In the genomic region with DNA sequence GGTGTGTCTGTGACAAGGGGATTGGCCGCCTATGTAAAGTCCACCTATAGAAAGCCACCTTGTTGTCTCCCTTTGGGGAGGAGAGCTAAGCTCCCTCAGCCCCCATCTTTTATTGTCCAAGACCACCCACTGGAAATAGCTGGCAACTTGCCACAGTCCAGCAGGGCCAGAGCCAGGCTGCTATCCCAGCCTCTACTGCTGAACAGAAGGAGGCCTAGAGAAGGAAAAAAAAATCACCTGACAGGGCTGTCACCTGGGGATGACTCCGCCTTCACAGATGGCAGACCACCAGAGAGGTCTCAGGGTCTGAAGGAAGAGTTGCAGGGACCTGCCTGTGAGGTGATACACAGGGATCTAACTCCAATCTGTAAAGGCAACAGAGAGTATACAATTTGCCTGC, we compare ENCODE assay signal across 9 mouse cellular contexts. TPM values are rescaled to one million over a fixed set of nuclear protein-coding genes. Genes with fewer than 3 reads are reported as not detected.
DNase-seq lines count a peak whose midpoint lies in the region; ATAC-seq and TF ChIP-seq lines count a peak whose summit lies in the region.
"Had no signal": no experiment of that assay in that cellular context is flagged by ENCODE, and none has a peak within 500 bp of the region (broad histone marks: within the 10 kb centered on the region; RNA-seq: fewer than 3 reads in every experiment).

No protein-coding gene starts in this region.

- H3K4me3 ChIP-seq in gastrocnemius, adult 2 months = no peak overlapping the region
- no peak overlapping the region for H3K4me3 ChIP-seq in embryonic facial prominence, embryonic 14.5 days (ENCODE audit: low read depth, low read length)
- no peak overlapping the region for H3K4me3 ChIP-seq in limb, embryonic 12.5 days (replicated peaks)
- H3K4me3 ChIP-seq in lung, postnatal 0 days (ENCODE audit: low read depth, low read length) = no peak overlapping the region

- no peaks in the 10 kb centered on the region for H3K9me3 ChIP-seq in embryonic facial prominence, embryonic 14.5 days (ENCODE audit: control insufficient read depth, low read length)
- no peaks in the 10 kb centered on the region for H3K9me3 ChIP-seq in limb, embryonic 12.5 days
- H3K9me3 ChIP-seq in lung, postnatal 0 days (ENCODE audit: low read length) = no peaks in the 10 kb centered on the region

- peak overlapping the region; percentile 4 for H3K4me2 ChIP-seq in embryonic facial prominence, embryonic 14.5 days (ENCODE audit: low read depth, low read length)
- H3K4me2 ChIP-seq in limb, embryonic 12.5 days = peak overlapping the region; percentile 40
- H3K4me2 ChIP-seq in lung, postnatal 0 days (replicated peaks; ENCODE audit: low read depth, low read length) = no peak overlapping the region

- no peak for TF ChIP-seq CTCF in gastrocnemius, adult 2 months (IDR thresholded peaks at IDR 0.05)
- no peak for TF ChIP-seq CTCF in lung, postnatal 0 days (IDR thresholded peaks at IDR 0.05)

- no peaks in the 10 kb centered on the region for H3K27me3 ChIP-seq in embryonic facial prominence, embryonic 14.5 days (replicated peaks; ENCODE audit: control insufficient read depth, insufficient read depth, low read length)
- no peaks in the 10 kb centered on the region for H3K27me3 ChIP-seq in limb, embryonic 12.5 days
- no peaks in the 10 kb centered on the region for H3K27me3 ChIP-seq in lung, postnatal 0 days (replicated peaks; ENCODE audit: insufficient read depth, low read length)

- 74% methylated on average over 2 of the region's 2 CpGs for WGBS in embryonic facial prominence, embryonic 14.5 days
- WGBS in limb, embryonic 12.5 days = 69% methylated on average over 2 of the region's 2 CpGs
- 73% methylated on average over 2 of the region's 2 CpGs for WGBS in lung, postnatal 0 days

- intact Hi-C loops in gastrocnemius, adult 2 months (cut with DNase I) = no loop called here
- intact Hi-C loops in gastrocnemius, postnatal 36 days (cut with DNase I) = no loop called here

- TF ChIP-seq EP300 in lung, postnatal 0 days (IDR thresholded peaks at IDR 0.05) = no peak

- H3K27ac ChIP-seq in gastrocnemius, adult 2 months = peak overlapping the region; percentile 20; the same call in 1 of the 2 replicates
- peak overlapping the region; percentile 46 for H3K27ac ChIP-seq in embryonic facial prominence, embryonic 14.5 days (replicated peaks; ENCODE audit: low read depth, low read length)
- H3K27ac ChIP-seq in limb, embryonic 12.5 days = peak overlapping the region; percentile 64
- H3K27ac ChIP-seq in lung, postnatal 0 days (ENCODE audit: low read length) = no peak overlapping the region

- no peak for DNase-seq in gastrocnemius, adult 2 months
- DNase-seq in gastrocnemius, postnatal 36 days = no peak
- DNase-seq in embryonic facial prominence, embryonic 14.5 days (ENCODE audit: low spot score) = no peak
- DNase-seq in lung, postnatal 0 days (ENCODE audit: low spot score) = no peak
- DNase-seq in B cell, adult 2 months = no peak

- H3K36me3 ChIP-seq in embryonic facial prominence, embryonic 14.5 days (ENCODE audit: control insufficient read depth, insufficient read depth, low read length) = peaks cover 23% of the 10 kb centered on the region
- peaks cover 42% of the 10 kb centered on the region for H3K36me3 ChIP-seq in limb, embryonic 12.5 days
- H3K36me3 ChIP-seq in lung, postnatal 0 days (ENCODE audit: insufficient read depth, low read length) = no peaks in the 10 kb centered on the region

- H3K4me1 ChIP-seq in embryonic facial prominence, embryonic 14.5 days (ENCODE audit: control insufficient read depth, insufficient read depth, low read length) = peaks cover 66% of the 10 kb centered on the region
- peaks cover 83% of the 10 kb centered on the region for H3K4me1 ChIP-seq in limb, embryonic 12.5 days (replicated peaks)
- peaks cover 3% of the 10 kb centered on the region; the same call in 1 of the 2 replicates for H3K4me1 ChIP-seq in lung, postnatal 0 days (ENCODE audit: insufficient read depth, low read depth, low read length)

- ATAC-seq in cerebellum, adult (ENCODE audit: insufficient number of reproducible peaks, low FRiP score, low TSS enrichment) = peak; percentile 61; the same call in 1 of the 2 replicates
- ATAC-seq in embryonic facial prominence, embryonic 14.5 days (ENCODE audit: low read depth) = no peak; the same call in 1 of the 2 replicates
- no peak for ATAC-seq in limb, embryonic 12.5 days (ENCODE audit: insufficient number of reproducible peaks, insufficient read depth, low FRiP score, low TSS enrichment, low read depth)
- no peak for ATAC-seq in activated CD4-positive, CD25-positive, alpha-beta regulatory T cell, adult 4 months
- ATAC-seq in lung, postnatal 0 days = no peak
- ATAC-seq: inflammation-experienced regulatory T-cells, adult 6 months had no signal

- H3K9ac ChIP-seq in embryonic facial prominence, embryonic 14.5 days (ENCODE audit: low read depth, low read length) = no peak overlapping the region
- peak overlapping the region; percentile 14; the same call in 1 of the 2 replicates for H3K9ac ChIP-seq in limb, embryonic 12.5 days (replicated peaks)
- H3K9ac ChIP-seq in lung, postnatal 0 days (replicated peaks; ENCODE audit: low read depth) = no peak overlapping the region

RNA-seq across cellular contexts. Expression of a gene that starts 6.7 kb away (rescaled TPM):
- 1 to 10 TPM; 2.6 to 5.0 TPM for total RNA-seq in gastrocnemius, adult 2 months (2021)
- 1 to 10 TPM; 3.7 to 3.8 TPM for total RNA-seq in gastrocnemius, postnatal 36 days (2021)
- 34.8 and 43.6 TPM in 2 replicates for polyA plus RNA-seq in embryonic facial prominence, embryonic 14.5 days (2014; fragmentation: Nextera tagmentation; extraction: Ambion mirVana)
- polyA plus RNA-seq in limb, embryonic 12.5 days (2016; fragmentation: Nextera tagmentation; extraction: Ambion mirVana) = 43.1 and 50.8 TPM in 2 replicates
- under 1 TPM; 0.09 to 0.10 TPM for polyA plus RNA-seq in activated CD4-positive, CD25-positive, alpha-beta regulatory T cell, adult 4 months (2017; shearing (Covaris generic))
- polyA plus RNA-seq in lung, postnatal 0 days (2015; fragmentation: Nextera tagmentation; extraction: Ambion mirVana) = 13.7 and 14.1 TPM in 2 replicates

Comparison
In these comparisons a context has a peak if more than half of its experiments do, and no peak if none do; other contexts are left out.
1. RNA of a gene that starts 6.7 kb away (polyA plus RNA-seq): 43.1 to 50.8 TPM in limb, embryonic 12.5 days, 34.8 to 43.6 TPM in embryonic facial prominence, embryonic 14.5 days and 13.7 to 14.1 TPM in lung, postnatal 0 days; 0.09 to 0.10 TPM in activated CD4-positive, CD25-positive, alpha-beta regulatory T cell, adult 4 months; every median in the first group is over 10 times any median in the second.